Mouse (Mus musculus) C3H10T1/2 (cell line): ENCODE data around the gene Aplp1. TPM values are rescaled to one million over a fixed set of nuclear protein-coding genes. Genes with fewer than 3 reads are reported as not detected.

Experiments used
- polyA plus RNA-seq, 2 experiments: library from polyadenylated mRNA; unstranded; fragments of >200 nt; fragmentation: generic; extraction: Trizol; gene quantifications; one replicate each; pipeline ENCODE4 v1.2.1; 2012; ENCODE audit warnings: missing spikeins in 2 of 2

Aplp1 gene
- polyA plus RNA-seq: under 1 TPM; 0.02 to 0.13 TPM

GRCm38 (mm10) chr7:30444971-30445751 lies at the start of gene Aplp1:
Gene Aplp1, minus strand, starts transcription at chr7:30445535.

DNA sequence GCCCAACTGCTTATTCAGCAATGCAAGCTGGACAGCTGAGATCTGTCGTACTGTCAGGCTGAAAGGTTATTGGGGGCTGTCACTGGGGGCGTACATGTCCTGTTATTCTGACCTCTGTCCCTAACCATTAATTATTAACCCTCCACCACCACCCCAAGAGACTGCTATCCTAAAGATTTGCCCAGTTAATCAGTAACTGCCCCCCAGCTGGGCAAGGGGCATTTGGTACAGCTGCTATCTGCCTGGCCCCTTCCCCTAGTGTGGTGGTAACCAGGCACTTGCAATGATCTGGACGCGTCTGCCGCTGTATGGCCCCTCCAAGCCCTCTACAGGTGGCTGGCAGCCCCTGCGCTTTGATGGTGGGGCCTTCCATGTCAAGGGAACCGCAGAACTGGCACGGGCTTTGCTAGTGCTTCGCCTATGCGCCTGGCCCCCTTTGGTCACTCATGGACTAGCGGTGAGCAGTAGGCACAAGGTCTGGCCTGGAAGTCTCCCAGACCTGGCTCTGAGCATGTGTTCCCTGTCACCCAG lies 48.1 kb upstream of the Aplp1 start, which contains the start of gene Prodh2:
TSS of gene Prodh2 (plus strand) at position 222 of the 531 bp plus-strand sequence.

GRCm38 (mm10) chr7:30457629-30458330 lies 12.4 kb upstream of the Aplp1 start, which contains the start of the genes Kirrel2 and Nphs1:
Gene Kirrel2, minus strand, starts transcription at chr7:30457690.
Gene Nphs1, plus strand, starts transcription at chr7:30458315.

GRCm38 (mm10) chr7:30421175-30421889 lies 24.0 kb downstream of the Aplp1 start, which contains the start of gene Nfkbid:
Gene Nfkbid, plus strand, starts transcription at chr7:30421732.

DNA sequence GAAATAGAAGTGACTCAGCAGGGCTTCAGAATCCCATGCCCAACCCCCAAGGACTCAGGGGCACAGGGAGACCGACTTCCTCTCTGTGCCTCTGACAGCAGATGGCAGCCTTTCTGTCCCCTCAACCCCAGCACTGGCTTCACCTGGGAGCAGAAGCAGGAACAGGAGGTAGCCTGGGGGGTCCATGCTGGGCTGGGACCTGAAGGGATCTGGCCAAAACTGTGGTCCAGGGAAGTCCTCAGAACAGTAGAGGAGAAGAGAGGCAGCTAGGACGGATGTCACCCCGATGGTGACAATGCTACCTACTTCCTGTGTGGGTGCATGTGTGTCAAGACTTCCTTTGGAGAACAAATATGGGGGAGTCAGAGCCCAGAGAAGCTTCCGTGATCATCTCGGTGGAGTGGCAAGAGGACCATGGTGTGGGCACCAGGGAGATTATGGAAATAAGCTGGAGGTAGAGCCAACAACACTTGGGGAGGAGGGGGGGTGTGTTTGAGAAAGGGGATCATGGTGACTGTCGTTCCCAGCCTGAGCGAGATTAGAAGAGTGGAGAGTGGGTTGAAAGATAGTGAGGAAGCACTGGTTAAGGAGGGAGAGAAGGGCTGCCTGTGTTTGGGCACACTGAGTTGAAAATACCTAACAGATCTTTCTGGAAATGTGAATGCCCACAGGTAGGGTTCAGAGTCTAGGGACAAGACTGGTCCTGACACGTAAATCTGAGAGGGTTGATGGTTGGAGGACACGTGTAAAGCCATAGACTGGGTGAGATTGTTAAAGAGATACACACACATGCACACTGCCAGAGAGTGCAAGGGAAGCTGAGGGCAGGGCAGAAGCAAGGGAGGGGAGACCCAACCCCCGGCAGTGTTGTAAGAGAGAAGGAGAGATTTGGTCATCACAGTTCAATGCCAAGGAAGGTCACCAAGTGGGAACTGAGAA lies 25.5 kb downstream of the Aplp1 start, which contains the start of gene Hcst:
TSS of gene Hcst (minus strand) at position 294 of the 939 bp plus-strand sequence.

DNA sequence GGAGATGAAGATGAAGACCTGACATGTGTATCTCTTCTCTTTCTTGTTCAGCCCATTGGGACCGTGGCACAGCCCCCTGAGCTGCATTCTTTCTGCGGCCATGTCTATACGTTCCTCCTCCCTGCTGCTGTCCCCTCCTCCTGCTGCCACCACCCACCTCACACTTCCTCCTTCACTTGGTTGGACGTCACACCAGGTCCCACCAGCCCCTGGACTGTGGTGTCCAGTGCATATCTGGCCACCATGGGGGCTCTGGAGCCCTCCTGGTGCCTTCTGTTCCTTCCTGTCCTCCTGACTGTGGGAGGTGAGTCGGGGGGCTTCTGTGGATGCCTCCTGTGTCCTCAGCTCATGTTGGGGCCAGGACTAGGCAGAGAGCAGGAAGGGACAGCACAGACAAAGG lies 31.7 kb downstream of the Aplp1 start, which contains the start of gene Tyrobp:
TSS of gene Tyrobp (plus strand) at position 165 of the 400 bp plus-strand sequence.

Other genes with a start within 250 kb of the Aplp1 start
- gene Capns1, start 246.7 kb downstream of the Aplp1 start, polyA plus RNA-seq: 100 to 1,000 TPM; 667 to 923 TPM
- 100 to 1,000 TPM; 140 to 190 TPM for gene Polr2i, start 213.6 kb downstream of the Aplp1 start, polyA plus RNA-seq
- gene Tbcb, start 213.3 kb downstream of the Aplp1 start, polyA plus RNA-seq: 100 to 1,000 TPM; 159 to 336 TPM
- gene Ovol3, start 209.8 kb downstream of the Aplp1 start, polyA plus RNA-seq: under 1 TPM in 1 of 2 experiments, not detected in 1; 0.08 TPM
- under 1 TPM; 0.15 to 0.45 TPM for gene Thap8, start 165.4 kb downstream of the Aplp1 start, polyA plus RNA-seq
- gene Wdr62, start 165.1 kb downstream of the Aplp1 start, polyA plus RNA-seq: 10 to 100 TPM; 12.7 to 22.5 TPM
- 100 to 1,000 TPM in 1 of 2 experiments, 10 to 100 TPM in 1; 59.0 to 203 TPM for gene Clip3, start 153.8 kb downstream of the Aplp1 start, polyA plus RNA-seq
- gene Alkbh6, start 136.8 kb downstream of the Aplp1 start, polyA plus RNA-seq: 10 to 100 TPM; 28.8 to 45.8 TPM
- 1 to 10 TPM in 1 of 2 experiments, under 1 TPM in 1; 0.21 to 1.4 TPM for gene Syne4, start 130.7 kb downstream of the Aplp1 start, polyA plus RNA-seq
- not detected for gene E130208F15Rik, start 123.8 kb downstream of the Aplp1 start, polyA plus RNA-seq
- 10 to 100 TPM; 13.5 to 16.3 TPM for gene Sdhaf1, start 121.6 kb downstream of the Aplp1 start, polyA plus RNA-seq
- gene Lrfn3, start 82.8 kb downstream of the Aplp1 start, polyA plus RNA-seq: 1 to 10 TPM; 2.1 to 5.0 TPM
- gene Tyrobp, start 31.8 kb downstream of the Aplp1 start, polyA plus RNA-seq: not detected
- gene Hcst, start 25.7 kb downstream of the Aplp1 start, polyA plus RNA-seq: not detected
- not detected for gene Nfkbid, start 23.8 kb downstream of the Aplp1 start, polyA plus RNA-seq
- gene Kirrel2, start 12.2 kb upstream of the Aplp1 start, polyA plus RNA-seq: not detected
- gene Nphs1, start 12.8 kb upstream of the Aplp1 start, polyA plus RNA-seq: under 1 TPM; 0.28 TPM
- not detected for gene Prodh2, start 48.1 kb upstream of the Aplp1 start, polyA plus RNA-seq
- 10 to 100 TPM in 1 of 2 experiments, under 1 TPM in 1; 0.55 to 10.4 TPM for gene Arhgap33, start 89.5 kb upstream of the Aplp1 start, polyA plus RNA-seq
- 100 to 1,000 TPM; 101 to 108 TPM for gene Hspb6, start 106.6 kb upstream of the Aplp1 start, polyA plus RNA-seq
- 10 to 100 TPM in 1 of 2 experiments, 1 to 10 TPM in 1; 2.9 to 18.1 TPM for gene Proser3, start 106.8 kb upstream of the Aplp1 start, polyA plus RNA-seq
- 10 to 100 TPM; 55.0 to 57.3 TPM for gene Lin37, start 114.3 kb upstream of the Aplp1 start, polyA plus RNA-seq
- 10 to 100 TPM; 59.0 to 76.2 TPM for gene U2af1l4, start 117.8 kb upstream of the Aplp1 start, polyA plus RNA-seq
- gene Gm49396, start 117.8 kb upstream of the Aplp1 start, polyA plus RNA-seq: 1 to 10 TPM in 1 of 2 experiments, under 1 TPM in 1; 0.21 to 1.4 TPM
- gene Psenen, start 118.1 kb upstream of the Aplp1 start, polyA plus RNA-seq: 100 to 1,000 TPM; 203 to 206 TPM
- gene Igflr1, start 119.9 kb upstream of the Aplp1 start, polyA plus RNA-seq: 1 to 10 TPM in 1 of 2 experiments, under 1 TPM in 1; 0.18 to 1.6 TPM
- gene Kmt2b, start 143.2 kb upstream of the Aplp1 start, polyA plus RNA-seq: 10 to 100 TPM in 1 of 2 experiments, 1 to 10 TPM in 1; 3.7 to 16.5 TPM
- gene Zbtb32, start 153.4 kb upstream of the Aplp1 start, polyA plus RNA-seq: under 1 TPM; 0.05 to 0.28 TPM
- 1 to 10 TPM in 1 of 2 experiments, under 1 TPM in 1; 0.34 to 1.1 TPM for gene Upk1a, start 167.3 kb upstream of the Aplp1 start, polyA plus RNA-seq
- gene Cox6b1, start 180.6 kb upstream of the Aplp1 start, polyA plus RNA-seq: 100 to 1,000 TPM; 929 to 961 TPM
- under 1 TPM in 1 of 2 experiments, not detected in 1; 0.05 TPM for gene Etv2, start 190.3 kb upstream of the Aplp1 start, polyA plus RNA-seq
- 100 to 1,000 TPM; 133 to 147 TPM for gene Rbm42, start 204.8 kb upstream of the Aplp1 start, polyA plus RNA-seq
- 10 to 100 TPM; 15.2 to 16.6 TPM for gene Haus5, start 219.5 kb upstream of the Aplp1 start, polyA plus RNA-seq
- not detected for gene Pmis2, start 226.1 kb upstream of the Aplp1 start, polyA plus RNA-seq